Mouse (Mus musculus): ENCODE results near the gene Ap1s2. TPM values are rescaled to one million over a fixed set of nuclear protein-coding genes. Genes with fewer than 3 reads are reported as not detected.

Gene Ap1s2
- 10.3 TPM for polyA plus RNA-seq (2015; fragmentation: Illumina TruSeq; extraction: RNeasy Lipid Tissue Mini Kit (QIAGEN cat#74804); ENCODE audit: insufficient read depth, low read depth, low replicate concordance)

GRCm38 (mm10) chrX:163908337-163909250 is at the start of gene Ap1s2:
Gene Ap1s2 (plus strand): TSS chrX:163909017.

GRCm38 (mm10) chrX:163958467-163958875 is 49.7 kb downstream of the Ap1s2 start, which contains the start of gene Zrsr2:
Gene Zrsr2 (minus strand): TSS chrX:163958661.

Other genes with a start within 250 kb of the Ap1s2 start
- not detected for gene Rnf138rt1, start 147.7 kb upstream of the Ap1s2 start, polyA plus RNA-seq (2015; fragmentation: Illumina TruSeq; extraction: RNeasy Lipid Tissue Mini Kit (QIAGEN cat#74804); ENCODE audit: insufficient read depth, low read depth, low replicate concordance)
- 4.4 TPM for gene Zrsr2, start 49.6 kb downstream of the Ap1s2 start, polyA plus RNA-seq (2015; fragmentation: Illumina TruSeq; extraction: RNeasy Lipid Tissue Mini Kit (QIAGEN cat#74804); ENCODE audit: insufficient read depth, low read depth, low replicate concordance)
- 1.6 TPM for gene Car5b, start 119.0 kb downstream of the Ap1s2 start, polyA plus RNA-seq (2015; fragmentation: Illumina TruSeq; extraction: RNeasy Lipid Tissue Mini Kit (QIAGEN cat#74804); ENCODE audit: insufficient read depth, low read depth, low replicate concordance)
- not detected for gene Siah1b, start 167.5 kb downstream of the Ap1s2 start, polyA plus RNA-seq (2015; fragmentation: Illumina TruSeq; extraction: RNeasy Lipid Tissue Mini Kit (QIAGEN cat#74804); ENCODE audit: insufficient read depth, low read depth, low replicate concordance)
- gene Cltrn, start 179.8 kb downstream of the Ap1s2 start, polyA plus RNA-seq (2015; fragmentation: Illumina TruSeq; extraction: RNeasy Lipid Tissue Mini Kit (QIAGEN cat#74804); ENCODE audit: insufficient read depth, low read depth, low replicate concordance), result 28.7 TPM
- 4.6 TPM for gene Ace2, start 230.3 kb downstream of the Ap1s2 start, polyA plus RNA-seq (2015; fragmentation: Illumina TruSeq; extraction: RNeasy Lipid Tissue Mini Kit (QIAGEN cat#74804); ENCODE audit: insufficient read depth, low read depth, low replicate concordance)